ENCODE assay signal across 26 mouse cellular contexts in genomic region chr13:37503449-37503848, GRCm38 (mm10).
"Had no signal": no experiment of that assay in that cellular context is flagged by ENCODE, and none has a peak within 500 bp of the region (broad histone marks: within the 10 kb centered on the region; RNA-seq: fewer than 3 reads in every experiment).

No protein-coding gene starts in this region.

- H3K36me3 ChIP-seq: heart, embryonic 13.5 days; heart, embryonic 15.5 days; hindbrain, embryonic 13.5 days; hindbrain, embryonic 15.5 days; kidney, embryonic 15.5 days; limb, embryonic 10.5 days; limb, embryonic 12.5 days; liver, embryonic 12.5 days had no signal

- H3K9me3 ChIP-seq: heart, embryonic 13.5 days; heart, embryonic 15.5 days; hindbrain, embryonic 13.5 days; hindbrain, embryonic 15.5 days; kidney, embryonic 15.5 days; limb, embryonic 10.5 days; limb, embryonic 12.5 days; liver, embryonic 12.5 days had no signal

- H3K4me3 ChIP-seq: heart, adult 2 months; heart, embryonic 13.5 days; heart, embryonic 15.5 days; hindbrain, embryonic 13.5 days; hindbrain, embryonic 15.5 days; kidney, embryonic 15.5 days; limb, embryonic 10.5 days; limb, embryonic 12.5 days; liver, embryonic 12.5 days had no signal

- H3K4me2 ChIP-seq: heart, embryonic 11.5 days; heart, embryonic 13.5 days; heart, embryonic 15.5 days; hindbrain, embryonic 13.5 days; hindbrain, embryonic 15.5 days; kidney, embryonic 15.5 days; limb, embryonic 12.5 days; liver, embryonic 12.5 days had no signal

- ATAC-seq: hindbrain, postnatal 0 days; intestine, embryonic 16.5 days; liver, embryonic 12.5 days had no signal

- H3K9ac ChIP-seq: heart, embryonic 13.5 days; heart, embryonic 15.5 days; hindbrain, embryonic 13.5 days; hindbrain, embryonic 15.5 days; kidney, embryonic 15.5 days; limb, embryonic 12.5 days; liver, embryonic 12.5 days; liver, embryonic 14.5 days had no signal

- H3K27me3 ChIP-seq: heart, embryonic 13.5 days; heart, embryonic 15.5 days; hindbrain, embryonic 15.5 days; kidney, embryonic 15.5 days; limb, embryonic 12.5 days had no signal

- DNase-seq: gastrocnemius, postnatal 14 days; gastrocnemius, postnatal 36 days; heart, adult 11 months; heart, adult 2 months; heart, postnatal 14 days; heart, postnatal 36 days; kidney, adult 11 months; kidney, adult 2 months; kidney, adult 9 months; kidney, postnatal 14 days; kidney, postnatal 36 days; layer of hippocampus, adult 9-11 months; layer of hippocampus, postnatal 36 days had no signal

- H3K27ac ChIP-seq: heart, adult 2 months; hindbrain, embryonic 13.5 days; hindbrain, embryonic 15.5 days; hindbrain, postnatal 0 days; kidney, embryonic 15.5 days; kidney, postnatal 0 days; limb, embryonic 10.5 days; limb, embryonic 12.5 days; liver, embryonic 12.5 days; liver, embryonic 14.5 days had no signal
